Mouse (Mus musculus) heart, adult 2 months (tissue): ENCODE measurements at regions not wholly inside any gene's neighbourhood (a gene's known extent, or its start where the extent isn't known, plus 50 kb on each side); places are given as distances from the start of the nearest gene placed in this dataset.

Source experiments
- CTCF ChIP-seq: fragments of 200-600 bp; IDR thresholded peaks from 2 replicates; pipeline ENCODE4 v1.8.1; 2022; ENCODE audit warnings: antibody characterized with exemption, mild to moderate bottlenecking, moderate library complexity
- EP300 ChIP-seq: fragments of 200-500 bp; IDR thresholded peaks from 2 replicates; pipeline ENCODE4 v1.6.1; 2011; ENCODE audit warnings: low read depth, low read length, control low read depth; ENCODE audit not compliant: insufficient read depth
- POLR2A ChIP-seq: fragments of 200-500 bp; IDR thresholded peaks from 2 replicates; pipeline ENCODE4 v1.6.1; 2011; ENCODE audit warnings: mild to moderate bottlenecking, low read depth, low read length, control low read depth; ENCODE audit not compliant: insufficient read depth

DNA sequence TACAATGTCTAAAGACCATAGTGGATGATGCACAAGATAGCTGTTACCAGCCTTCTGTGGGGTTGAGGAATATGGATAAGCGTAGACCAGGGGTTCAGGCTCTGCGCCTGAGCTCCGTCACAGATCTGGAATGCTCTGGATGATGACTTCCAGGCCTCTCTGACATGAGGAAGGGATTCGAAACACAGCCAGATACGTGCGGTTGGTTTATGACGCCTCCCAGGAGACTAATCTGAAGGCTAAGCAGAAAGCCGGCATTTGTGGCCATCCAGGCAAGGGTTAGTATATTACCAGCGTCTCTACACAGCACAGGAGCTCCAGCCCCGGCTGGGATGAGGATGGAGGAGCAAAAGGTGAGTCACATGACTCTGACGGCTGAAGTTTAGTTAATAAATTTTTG is 170.4 kb upstream of the Ppp2r3a start:
- no peak for TF ChIP-seq CTCF
- TF ChIP-seq POLR2A = no peak
- TF ChIP-seq EP300 = no peak
